Mouse (Mus musculus) ES-Bruce4 (cell line): ENCODE measurements at regions not wholly inside any gene's neighbourhood (a gene's known extent, or its start where the extent isn't known, plus 50 kb on each side); places are given as distances from the start of the nearest gene placed in this dataset.
A peak's percentile ranks its signal among the peaks of the same experiment; 100 is the strongest.

ENCODE experiments used
- H3K27ac ChIP-seq: 2 replicates; pipeline ENCODE4 v1.5.1; 2012; ENCODE audit warnings: low read length, inconsistent platforms; ENCODE audit not compliant: insufficient read depth
- H3K27me3 ChIP-seq: 2 replicates; pipeline ENCODE4 v1.6.1; 2012; ENCODE audit warnings: mild to moderate bottlenecking, low read length, inconsistent platforms; ENCODE audit not compliant: control insufficient read depth, poor library complexity, insufficient read depth, severe bottlenecking
- H3K36me3 ChIP-seq: 2 replicates; pipeline ENCODE4 v1.6.1; 2012; ENCODE audit warnings: inconsistent platforms, mild to moderate bottlenecking, low read length, moderate library complexity; ENCODE audit not compliant: control insufficient read depth, poor library complexity, insufficient read depth, severe bottlenecking
- H3K4me1 ChIP-seq: one replicate; pipeline ENCODE4 v1.8.1; 2011; ENCODE audit warnings: low read length; ENCODE audit not compliant: control insufficient read depth, insufficient read depth
- H3K4me3 ChIP-seq: 2 replicates; pipeline ENCODE4 v1.5.1; 2011; ENCODE audit warnings: low read depth, mild to moderate bottlenecking, low read length
- H3K9ac ChIP-seq: 2 replicates; pipeline ENCODE4 v1.6.1; 2012; ENCODE audit warnings: low read depth, mild to moderate bottlenecking, inconsistent platforms; ENCODE audit not compliant: poor library complexity, severe bottlenecking
- H3K9me3 ChIP-seq: replicated peaks from 2 replicates; pipeline ENCODE4 v1.6.1; 2012; ENCODE audit warnings: mild to moderate bottlenecking, low read length, inconsistent platforms; ENCODE audit not compliant: control insufficient read depth, poor library complexity, insufficient read depth, severe bottlenecking
- CTCF ChIP-seq: IDR thresholded peaks from one replicate; pipeline ENCODE4 v1.8.1; 2011; ENCODE audit warnings: low read depth, low read length
- EP300 ChIP-seq: IDR thresholded peaks from 2 replicates; pipeline ENCODE4 v1.6.1; 2011; ENCODE audit warnings: low read depth, low read length; ENCODE audit not compliant: insufficient read depth
- POLR2A ChIP-seq: IDR thresholded peaks from one replicate; pipeline ENCODE4 v1.8.1; 2011; ENCODE audit warnings: low read length; ENCODE audit not compliant: insufficient read depth

DNA sequence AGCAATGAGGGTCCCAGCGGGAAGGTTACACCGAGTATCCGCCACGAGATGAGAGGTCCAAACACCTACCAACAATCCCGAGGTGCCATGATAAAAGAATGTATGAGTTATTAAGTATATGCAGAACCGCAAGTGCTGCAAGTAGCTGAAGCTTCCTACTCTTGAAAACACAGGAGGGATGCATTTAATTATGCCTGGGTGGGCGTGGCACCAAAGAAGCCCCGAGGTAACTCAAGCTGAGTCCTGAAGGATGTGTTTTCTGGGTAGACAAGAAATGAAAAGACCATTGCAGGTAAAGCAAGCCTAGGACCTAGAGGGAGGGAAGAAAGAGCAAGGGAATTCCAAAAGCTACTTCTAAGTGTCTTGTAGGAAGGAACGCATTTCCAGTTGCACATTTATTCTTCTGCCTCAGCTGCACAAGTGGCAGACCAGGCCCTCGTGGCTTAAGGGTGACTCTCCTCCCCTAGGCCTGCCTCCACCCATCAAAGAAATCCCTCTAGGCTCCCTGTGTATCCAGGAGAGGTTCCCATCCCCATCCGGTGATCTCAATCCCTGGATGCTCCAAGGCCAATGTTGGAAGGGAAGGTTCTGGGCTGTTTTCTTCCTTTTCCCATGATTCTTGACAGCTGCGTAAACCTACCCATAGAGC is 104.2 kb upstream of the Mgme1 start:
- peak overlapping the region; percentile 73 for H3K9ac ChIP-seq

DNA sequence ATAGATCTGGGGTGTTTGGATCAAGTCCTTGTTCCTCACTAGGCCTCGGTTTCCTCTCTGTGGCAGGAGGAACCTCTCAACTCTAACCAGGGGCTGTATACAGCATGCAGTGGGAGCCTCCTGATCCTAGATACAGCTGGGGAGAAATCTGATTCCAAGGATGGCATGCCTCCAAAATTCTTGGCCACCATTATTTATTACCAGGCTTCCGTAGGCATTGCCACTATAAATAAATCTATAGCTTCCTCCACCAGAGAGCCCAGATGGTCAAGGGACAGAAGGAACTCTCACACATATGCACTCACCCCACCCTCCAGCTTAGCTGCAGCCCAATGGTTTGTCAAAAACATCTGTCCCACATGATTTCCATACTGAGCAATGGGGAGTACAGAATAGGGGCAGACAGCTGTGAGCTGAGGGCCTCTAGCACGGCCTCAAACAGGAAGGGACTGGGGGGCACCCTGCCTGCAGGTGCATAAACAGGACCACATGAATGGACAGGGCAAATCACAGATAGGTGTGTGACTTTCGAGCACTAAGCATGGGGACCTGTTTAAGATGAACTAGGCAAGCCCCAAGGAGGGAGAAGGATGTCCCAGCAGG is 100.8 kb upstream of the Mgme1 start:
- TF ChIP-seq CTCF: no peak
- no peak for TF ChIP-seq POLR2A
- TF ChIP-seq EP300: no peak
- Histone ChIP-seq H3K4me1 (peaks cover 2% of the 10 kb centered on the region), H3K9me3 (no peaks in the 10 kb centered on the region), H3K36me3 (no peaks in the 10 kb centered on the region), H3K27me3 (no peaks in the 10 kb centered on the region), H3K4me3 (no peak overlapping the region), H3K9ac (no peak overlapping the region), H3K27ac (no peak overlapping the region)

More for the DNA sequence above, 104.2 kb upstream of the Mgme1 start:
- H3K36me3 ChIP-seq: no peaks in the 10 kb centered on the region
- no peaks in the 10 kb centered on the region for H3K9me3 ChIP-seq
- H3K4me3 ChIP-seq: peak overlapping the region; percentile 91
- H3K27me3 ChIP-seq: no peaks in the 10 kb centered on the region
- H3K4me1 ChIP-seq: peaks cover 2% of the 10 kb centered on the region
- TF ChIP-seq POLR2A (no peak), EP300 (0 out of 2 replicates have a peak, but pooled peaks have one; percentile 8)
- peak overlapping the region; percentile 92 for H3K27ac ChIP-seq

DNA sequence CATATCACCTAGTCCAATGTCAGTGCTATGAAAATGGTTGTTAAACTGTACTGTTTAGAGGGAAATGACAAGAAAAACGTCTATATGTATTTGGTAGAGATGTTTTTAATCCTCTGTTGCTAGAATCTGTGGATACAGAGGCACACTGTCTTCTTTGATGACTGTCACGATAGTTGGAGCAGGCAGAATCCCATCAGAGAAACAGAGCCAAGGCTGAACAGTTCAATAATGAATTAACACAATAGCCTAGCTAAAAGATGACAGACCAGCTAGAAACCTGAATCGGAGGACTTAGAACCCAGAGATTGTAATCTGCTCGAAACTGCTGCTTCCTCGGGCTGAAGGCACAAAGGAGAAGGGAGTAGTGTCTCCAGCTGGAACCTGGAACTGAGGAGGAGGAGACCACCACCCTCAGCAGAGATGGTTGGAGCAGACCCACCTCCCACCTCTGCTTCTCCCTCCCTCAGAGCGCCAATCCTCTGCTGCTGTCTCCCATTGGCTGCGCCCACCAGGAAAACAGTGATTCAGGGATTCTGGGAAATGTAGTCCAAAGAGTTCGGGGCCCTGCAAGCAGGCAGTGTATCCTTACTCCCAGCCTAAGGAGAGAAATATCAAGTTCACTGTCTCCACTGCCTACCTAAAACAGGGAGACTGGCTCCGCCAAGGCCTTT is 98.2 kb upstream of the Mgme1 start:
- peak overlapping the region; percentile 81 for H3K4me3 ChIP-seq
- peaks cover 6% of the 10 kb centered on the region for H3K4me1 ChIP-seq
- H3K27ac ChIP-seq: no peak overlapping the region; the same call in 1 of the 2 replicates
- no peaks in the 10 kb centered on the region for H3K36me3 ChIP-seq
- TF ChIP-seq EP300 (no peak), POLR2A (no peak), CTCF (no peak)
- no peaks in the 10 kb centered on the region for H3K9me3 ChIP-seq
- H3K27me3 ChIP-seq: no peaks in the 10 kb centered on the region
- H3K9ac ChIP-seq: peak overlapping the region; percentile 73; the same call in 1 of the 2 replicates

DNA sequence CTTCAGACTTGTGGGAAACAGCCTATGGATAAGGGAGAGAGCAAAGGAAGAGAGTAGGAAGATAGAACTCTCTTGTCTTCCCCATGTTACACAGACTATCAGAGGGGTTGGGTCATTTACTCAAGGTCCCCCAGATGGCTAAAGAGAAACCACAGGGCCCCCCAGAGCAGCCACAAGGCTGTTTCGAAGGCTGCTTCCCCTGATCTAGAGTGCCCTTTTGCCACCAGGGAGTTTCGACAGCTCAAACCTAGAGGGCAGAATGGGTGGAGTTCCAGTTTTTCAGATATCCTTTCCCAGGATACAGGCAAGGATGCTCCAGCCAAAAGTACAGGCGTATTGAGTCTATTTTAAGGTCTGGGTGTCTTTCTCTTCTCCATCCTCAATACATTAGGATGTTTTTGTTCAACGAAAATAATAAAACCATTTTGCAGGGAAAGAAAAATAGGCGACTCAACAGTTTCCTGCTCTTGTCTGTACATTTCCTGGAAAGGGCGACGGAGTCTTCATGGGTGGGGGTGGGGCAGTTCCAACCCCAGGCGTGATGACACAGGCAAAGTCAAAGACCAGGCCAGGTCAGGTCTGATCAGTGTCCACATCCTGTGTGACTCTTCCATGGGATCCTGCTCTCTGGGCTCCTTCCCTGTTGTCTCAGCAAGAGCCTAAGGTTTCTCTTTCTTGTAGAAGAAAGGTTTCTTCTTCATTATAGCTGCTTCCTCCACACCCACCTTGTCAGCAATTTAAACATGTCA is 96.9 kb upstream of the Mgme1 start:
- Histone ChIP-seq H3K4me1 (peaks cover 10% of the 10 kb centered on the region), H3K27me3 (no peaks in the 10 kb centered on the region), H3K9ac (no peak overlapping the region), H3K4me3 (no peak overlapping the region), H3K36me3 (no peaks in the 10 kb centered on the region), H3K27ac (no peak overlapping the region), H3K9me3 (no peaks in the 10 kb centered on the region)
- TF ChIP-seq CTCF (no peak), EP300 (no peak)

DNA sequence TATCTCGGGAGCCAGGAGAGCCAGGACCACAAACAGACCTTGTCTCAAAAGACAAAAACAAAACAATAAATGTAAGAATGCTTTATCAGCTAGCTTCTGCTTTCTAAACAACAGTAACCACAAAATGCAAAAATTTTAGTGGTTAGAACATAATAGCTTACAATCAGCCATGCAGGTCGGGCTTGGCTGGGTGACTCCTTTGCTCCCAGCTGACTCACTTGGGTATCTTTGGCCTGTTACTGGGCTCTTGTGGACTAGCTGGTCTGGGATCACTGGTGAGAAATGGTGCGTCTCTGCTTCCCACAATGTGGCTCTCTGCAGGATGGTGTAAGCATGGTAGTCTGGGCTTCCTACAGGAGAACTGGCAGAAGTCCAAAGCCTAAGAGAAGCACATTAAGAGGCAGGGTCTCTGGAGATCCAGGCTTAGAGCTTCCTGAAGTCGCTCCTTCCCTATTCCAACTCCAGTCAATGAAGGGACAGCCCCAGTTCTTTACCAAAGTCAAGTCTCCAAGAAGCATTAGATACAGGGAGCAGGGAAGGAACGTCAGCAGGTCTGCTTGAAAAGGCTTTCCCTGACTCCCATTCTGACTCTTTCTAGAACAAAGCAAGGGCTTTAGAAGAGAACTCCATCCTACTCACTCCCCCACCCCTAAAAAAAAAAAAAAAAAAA is 96.0 kb upstream of the Mgme1 start:
- Histone ChIP-seq H3K4me3 (no peak overlapping the region), H3K9ac (no peak overlapping the region), H3K27me3 (no peaks in the 10 kb centered on the region), H3K4me1 (peaks cover 14% of the 10 kb centered on the region), H3K27ac (no peak overlapping the region), H3K9me3 (no peaks in the 10 kb centered on the region), H3K36me3 (no peaks in the 10 kb centered on the region)
- TF ChIP-seq EP300 (no peak), CTCF (no peak), POLR2A (no peak)
